Mouse (Mus musculus) erythroblast, embryonic 14.5 days (primary cell): ENCODE results near the gene Gna15.

ENCODE experiments used
- GATA1 ChIP-seq: IDR thresholded peaks from 2 replicates; pipeline ENCODE4 v1.6.1; 2012; ENCODE audit warnings: low read length, inconsistent platforms, mixed read lengths
- TAL1 ChIP-seq: IDR thresholded peaks from 3 replicates; pipeline ENCODE4 v1.6.1; 2012; ENCODE audit warnings: low read length, inconsistent platforms, mixed read lengths

GRCm38 (mm10) chr10:81466881-81467280 is 57.1 kb downstream of the Gna15 start:
- TF ChIP-seq TAL1 = no peak
- TF ChIP-seq GATA1 = no peak
